Mouse (Mus musculus) fibroblast of lung, adult 2 months (primary cell): ENCODE measurements at regions not wholly inside any gene's neighbourhood (a gene's known extent, or its start where the extent isn't known, plus 50 kb on each side); places are given as distances from the start of the nearest gene placed in this dataset.

Source experiments
- DNase-seq: peaks from one replicate; pipeline ENCODE4 v3.0.0-alpha.2; 2011; ENCODE audit warnings: low read depth

DNA sequence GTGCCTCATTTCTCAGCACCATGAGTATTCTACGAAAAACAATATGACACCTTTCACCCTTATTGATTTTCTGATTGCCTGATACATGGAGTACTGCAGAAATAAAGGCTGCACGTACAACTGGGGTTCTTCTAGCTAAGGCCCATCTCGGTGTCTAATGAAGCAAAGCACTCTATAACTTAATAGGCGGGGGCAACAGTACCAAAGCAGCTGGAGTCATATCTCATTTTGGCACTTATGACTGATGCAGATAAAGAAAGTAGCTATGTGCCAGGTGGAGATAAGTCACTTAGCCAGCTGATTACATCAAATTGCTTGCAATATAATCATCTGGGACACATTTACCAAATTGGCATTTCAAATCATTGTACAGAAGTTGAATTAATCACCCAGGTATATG, 73.0 kb upstream of the Lin7a start:
- no peak for DNase-seq

DNA sequence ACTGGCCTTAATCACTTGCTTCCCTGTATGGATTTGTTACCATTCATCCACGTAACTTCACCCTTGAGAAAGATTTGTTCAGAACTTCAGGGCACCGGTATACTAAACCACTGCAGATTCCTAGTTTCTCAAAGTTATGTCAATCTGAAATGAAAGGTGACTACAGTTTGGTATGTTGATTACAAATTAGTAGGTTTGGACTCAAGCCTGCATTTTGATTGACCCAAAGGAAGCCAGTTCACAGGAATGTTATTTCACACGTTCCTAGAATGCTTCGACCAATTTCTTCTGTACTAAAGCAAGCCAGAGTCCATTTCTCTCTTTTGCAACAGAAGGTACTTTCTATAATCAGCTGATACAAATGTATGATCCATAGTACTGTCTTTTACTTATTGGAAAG, 70.4 kb upstream of the Lin7a start:
- DNase-seq, result no peak

DNA sequence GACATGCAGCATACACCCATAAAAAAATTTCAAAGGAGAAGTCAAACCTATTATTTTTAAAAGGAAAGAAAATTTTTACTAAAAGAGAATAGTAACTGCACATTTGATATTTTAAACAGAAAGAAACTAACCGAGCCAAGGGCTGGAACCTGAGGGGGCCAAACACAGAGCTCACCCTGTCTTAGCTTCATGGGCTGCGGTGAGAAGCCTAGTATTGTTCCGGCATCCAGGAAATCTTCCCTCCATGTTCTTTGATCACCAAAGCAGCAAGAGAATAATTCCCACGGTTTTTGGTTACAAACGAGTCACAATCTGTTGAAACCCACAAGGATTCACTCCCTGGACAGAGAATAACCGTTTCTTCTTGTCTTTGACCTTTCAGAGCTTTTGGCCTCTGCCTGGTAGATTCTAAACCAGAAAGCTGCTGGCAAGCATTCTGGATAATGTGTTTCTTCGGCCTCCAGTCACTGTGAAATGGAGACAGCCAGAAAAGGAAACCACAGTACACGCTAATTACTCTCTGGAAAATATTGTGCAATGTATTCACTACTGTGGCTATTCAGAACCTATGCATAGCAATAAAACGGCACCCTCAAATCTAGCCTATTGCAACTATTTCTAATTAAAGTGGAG, 66.3 kb upstream of the Lin7a start:
- DNase-seq, result peak; percentile 40

DNA sequence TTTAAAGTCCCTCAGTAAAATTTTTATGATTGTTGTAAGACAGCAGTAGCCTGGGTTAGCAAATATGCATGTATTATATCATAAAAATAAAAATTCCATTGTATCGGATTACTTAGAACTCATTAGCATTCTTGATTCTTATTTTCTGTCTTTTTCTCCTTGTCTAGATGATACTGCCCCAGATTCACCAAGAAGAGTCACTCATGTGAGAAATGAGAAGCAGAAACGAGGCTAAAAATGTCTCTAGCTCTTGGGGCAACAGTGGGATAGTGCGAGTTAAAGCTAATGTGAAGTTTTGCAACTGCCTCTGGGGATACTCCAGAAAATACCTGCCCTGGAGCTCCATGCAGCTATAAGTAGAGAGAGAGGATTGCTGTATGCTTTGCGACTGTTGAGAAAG, 61.6 kb upstream of the Lin7a start:
- no peak for DNase-seq

DNA sequence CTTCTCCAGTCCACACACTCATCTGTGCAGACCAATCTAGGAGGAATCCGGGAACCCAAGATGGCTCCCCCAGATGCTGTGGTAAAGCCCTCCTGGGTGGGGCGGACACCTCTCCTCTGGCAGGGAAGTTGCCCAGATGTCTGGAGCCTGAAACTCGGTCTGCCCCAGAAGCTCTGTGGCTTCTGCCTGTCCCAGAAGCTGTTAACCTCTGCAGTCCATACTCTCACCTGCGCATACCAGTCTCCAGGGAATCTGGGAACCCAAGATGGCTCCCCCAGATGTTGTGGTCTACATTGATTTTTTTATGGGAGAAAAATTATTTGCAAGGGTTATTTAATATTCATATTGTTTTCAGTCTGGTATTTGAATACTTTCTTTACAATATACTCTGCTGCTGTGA, 58.4 kb upstream of the Lin7a start:
- no peak for DNase-seq

DNA sequence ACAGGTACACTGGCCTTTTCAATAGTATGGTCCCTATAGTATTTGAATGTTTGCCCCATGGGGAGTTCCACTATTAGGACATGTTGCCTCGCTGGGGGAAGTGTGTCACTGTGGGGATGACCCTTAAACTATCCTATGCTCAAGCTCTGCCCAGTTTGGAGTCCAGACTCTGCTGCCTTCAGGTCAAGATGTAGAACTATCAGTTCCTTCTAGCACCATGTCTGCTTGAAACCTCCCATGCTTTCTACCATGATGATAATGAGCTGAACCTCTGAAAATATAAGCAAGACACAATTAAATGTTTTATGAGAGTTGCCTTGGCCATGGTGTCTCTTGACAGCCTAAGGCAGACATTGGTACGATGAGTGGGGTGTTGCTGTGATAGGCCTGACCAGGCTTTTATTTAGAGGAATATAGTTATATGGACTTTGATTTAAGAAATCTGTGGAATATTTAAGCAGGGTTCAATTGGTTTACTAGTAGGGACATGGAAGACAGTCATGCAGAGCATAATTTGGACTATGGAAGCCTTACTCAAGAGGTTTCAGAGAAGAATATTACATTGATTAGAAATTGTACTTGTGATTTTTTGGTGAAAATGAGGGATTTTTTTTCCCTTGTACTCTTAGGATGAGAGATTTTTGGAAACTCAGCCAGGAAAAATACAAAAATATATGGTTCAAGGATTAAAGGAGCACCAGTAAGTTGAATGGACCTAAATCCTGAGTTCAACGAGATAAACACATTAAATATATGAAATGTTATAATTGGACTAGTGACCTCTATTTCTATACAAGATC, 57.7 kb upstream of the Lin7a start:
- DNase-seq, result no peak

DNA sequence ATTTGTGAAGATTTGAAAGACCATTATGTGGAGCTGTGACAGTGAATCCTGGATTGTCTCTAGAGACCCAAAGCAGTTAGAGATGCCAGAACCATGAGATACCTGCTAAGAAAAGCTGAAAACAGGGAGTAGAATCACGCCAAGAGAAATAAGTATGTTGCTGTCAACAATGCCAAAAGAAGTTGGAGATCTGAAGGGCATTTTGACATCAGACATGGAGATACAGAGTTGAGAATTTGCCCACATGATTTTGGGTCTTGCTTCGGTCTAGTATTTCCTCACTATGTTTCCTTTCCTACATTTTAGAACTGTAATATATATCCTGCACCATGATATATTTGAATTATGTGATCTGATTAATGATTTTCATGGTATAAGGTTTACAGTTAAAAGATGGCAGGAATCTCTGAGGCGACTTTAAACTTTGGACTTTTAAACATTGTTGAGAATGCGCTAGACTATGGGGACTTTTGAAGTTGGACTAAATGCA, 56.7 kb upstream of the Lin7a start:
- DNase-seq, result no peak

DNA sequence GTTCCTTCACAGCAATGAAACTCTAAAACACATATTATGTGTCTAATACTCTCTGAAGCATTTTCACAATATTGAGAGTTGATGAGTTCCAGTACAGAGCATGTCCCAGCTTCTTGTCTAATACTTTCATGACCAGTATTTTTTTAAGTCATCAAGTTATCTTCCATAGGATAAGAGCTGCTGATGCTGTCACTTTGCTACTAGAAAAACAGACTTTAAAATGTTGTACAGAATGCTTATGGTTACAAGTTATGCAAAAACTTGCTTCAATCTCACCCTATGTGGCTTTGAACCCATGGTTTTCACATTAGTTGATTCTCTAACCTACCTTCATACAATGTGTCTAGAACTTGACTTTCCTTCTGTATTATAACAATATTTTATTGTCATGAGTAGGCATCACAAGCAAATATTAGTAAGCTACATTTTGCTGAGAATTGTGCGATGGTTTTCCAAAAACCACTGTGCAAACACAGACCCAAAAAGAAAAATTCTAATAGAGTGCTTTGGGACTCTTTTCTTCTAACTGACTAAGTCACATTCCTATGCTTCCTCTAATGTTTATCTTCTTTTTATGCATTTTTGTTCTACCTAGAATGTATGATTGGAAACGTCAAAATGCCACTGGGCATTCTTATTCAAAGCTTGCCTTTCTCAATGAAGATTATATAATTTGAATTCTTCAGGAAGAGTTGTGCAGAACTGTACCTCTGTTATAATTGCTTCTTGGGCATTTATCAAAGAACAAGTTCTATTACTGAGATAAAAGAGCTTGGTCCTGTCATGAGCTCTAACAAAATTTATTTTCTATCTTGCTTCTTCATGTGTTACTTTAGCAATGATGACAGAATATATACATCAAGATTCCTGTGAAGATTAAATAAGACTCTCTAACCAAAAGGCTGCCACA, 55.6 kb upstream of the Lin7a start:
- DNase-seq, result no peak

DNA sequence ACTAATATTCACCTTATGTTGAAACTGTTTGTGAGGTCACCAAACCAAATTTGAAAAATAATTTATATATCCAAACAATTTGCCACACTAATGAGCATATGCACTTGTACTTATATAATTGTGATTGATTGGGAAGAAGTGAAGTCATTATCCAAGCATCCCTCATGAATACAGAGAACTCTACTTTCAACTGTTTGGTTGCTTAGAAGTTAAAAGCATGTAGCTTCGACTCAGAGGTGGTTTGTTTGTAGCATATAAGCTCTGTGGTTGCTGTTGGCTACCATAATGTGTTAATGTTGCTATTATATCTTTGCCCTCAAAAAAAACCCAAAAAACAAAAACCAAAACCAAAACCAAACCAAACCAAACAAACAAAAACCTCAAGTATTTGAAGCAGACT, 54.7 kb upstream of the Lin7a start:
- no peak for DNase-seq

DNA sequence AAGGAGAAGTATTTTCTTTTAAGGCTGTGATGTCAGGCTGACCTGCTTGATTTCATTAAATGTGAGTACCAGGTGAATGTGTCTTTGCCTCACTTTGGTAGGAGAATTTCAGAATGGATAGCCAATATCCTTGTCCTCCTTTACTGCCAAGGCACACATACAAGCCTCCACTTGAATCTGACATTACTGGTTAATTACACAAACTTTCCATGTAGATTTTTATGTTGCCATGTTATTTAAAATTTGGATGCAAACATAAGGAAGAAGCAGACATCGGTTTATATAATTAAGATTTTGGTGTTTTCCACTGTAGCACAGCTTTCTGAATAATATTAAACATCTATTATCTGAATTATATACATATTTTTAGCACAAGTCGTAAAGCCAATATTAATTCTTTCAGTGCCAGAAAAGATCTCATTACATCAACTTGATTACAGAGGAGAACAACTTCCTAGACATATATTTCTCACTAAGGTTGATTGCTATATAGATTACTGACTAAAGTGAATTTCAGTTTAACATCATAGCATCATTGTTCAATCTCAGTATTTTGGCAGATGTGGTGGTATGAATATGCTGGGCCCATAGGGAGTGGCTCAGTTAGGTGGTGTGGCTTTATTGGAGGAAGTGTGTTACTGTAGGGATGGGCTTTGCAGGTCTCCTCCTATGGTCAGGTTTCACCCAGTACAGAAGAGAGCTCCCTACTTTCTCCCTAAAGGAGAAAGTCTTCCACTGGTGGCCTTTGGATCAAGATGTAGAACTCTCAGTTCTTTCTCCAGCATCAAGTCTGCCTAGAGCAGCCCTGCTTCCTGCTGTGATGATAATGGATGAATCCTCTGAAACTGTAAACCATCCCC, 53.9 kb upstream of the Lin7a start:
- no peak for DNase-seq

DNA sequence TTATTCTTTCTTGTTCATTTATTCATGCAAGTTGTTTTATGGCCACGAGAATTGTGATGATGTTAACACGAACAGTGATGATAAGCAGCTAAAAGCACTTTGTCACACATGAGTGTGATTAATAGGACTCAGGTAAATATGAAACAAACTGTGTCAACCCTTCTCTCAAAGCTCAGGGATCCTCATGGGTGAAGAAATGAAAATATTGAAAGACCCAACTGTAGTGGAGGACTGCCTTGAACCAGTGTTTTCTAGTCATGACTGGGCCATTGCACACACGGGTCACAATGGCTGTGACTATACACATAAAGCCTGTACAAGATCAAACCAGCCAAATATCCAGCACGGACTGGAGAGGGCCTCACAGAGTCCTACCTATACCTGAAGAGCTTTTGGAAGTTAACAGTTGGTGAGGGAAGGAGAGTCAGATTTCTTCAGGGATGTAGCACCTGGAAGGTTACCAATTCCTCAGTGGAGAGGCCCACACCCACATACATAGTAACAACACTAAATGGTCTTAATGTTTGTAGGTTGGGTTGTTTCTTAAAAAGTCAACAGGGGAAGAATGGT, 52.5 kb upstream of the Lin7a start:
- DNase-seq, result no peak

DNA sequence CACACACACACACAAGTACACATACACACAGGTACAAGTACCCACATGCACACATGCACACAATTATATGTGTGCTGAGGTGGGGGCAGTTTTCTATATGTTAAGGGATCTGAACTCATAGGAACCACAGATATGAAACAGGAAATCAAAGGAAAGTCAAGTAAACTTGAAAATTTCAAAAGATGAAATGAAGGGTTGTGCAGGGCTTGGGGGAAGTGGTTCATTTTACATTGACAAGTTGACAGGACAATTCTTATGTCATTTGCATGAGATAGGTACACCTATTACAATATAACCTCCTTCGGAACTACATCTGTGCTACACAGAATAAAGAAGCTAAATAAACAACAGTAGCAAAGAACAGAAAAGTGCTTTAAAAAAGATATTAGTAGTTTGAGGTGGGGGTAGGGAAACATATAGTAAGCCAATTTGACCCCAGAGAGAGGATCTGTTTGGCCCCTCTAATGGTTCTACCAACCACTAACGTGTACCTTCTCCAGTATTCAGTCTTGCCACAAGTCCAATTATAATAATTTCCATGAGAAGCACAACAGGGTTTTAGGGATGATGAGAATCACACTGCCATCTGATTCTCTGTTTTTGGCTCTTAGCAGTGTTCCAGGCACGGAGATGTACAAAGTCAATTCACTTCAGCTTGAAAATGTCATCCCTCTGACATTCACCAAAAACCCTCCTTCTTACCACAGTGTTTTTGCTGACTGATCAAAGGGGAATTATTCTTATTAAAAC, 51.7 kb upstream of the Lin7a start:
- DNase-seq, result no peak

DNA sequence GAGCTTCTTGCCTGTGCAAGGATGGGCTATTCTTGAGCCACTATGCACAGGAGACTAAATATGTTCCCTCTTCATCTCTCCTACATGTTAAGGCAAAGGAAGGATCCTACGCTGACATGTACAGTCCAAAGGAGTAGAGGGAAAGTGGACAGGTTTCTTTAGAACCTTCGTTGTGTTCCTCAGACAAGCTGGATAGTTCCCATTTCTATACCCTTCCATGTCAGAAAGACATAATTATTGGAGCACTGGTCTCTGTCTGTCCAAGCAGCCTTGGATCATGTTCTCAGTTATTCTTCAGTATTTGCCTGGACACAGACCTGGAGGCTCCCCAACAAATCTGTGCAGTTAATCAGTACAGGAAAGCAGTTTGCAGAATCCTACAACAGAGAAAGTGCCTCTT, 51.0 kb upstream of the Lin7a start:
- no peak for DNase-seq

DNA sequence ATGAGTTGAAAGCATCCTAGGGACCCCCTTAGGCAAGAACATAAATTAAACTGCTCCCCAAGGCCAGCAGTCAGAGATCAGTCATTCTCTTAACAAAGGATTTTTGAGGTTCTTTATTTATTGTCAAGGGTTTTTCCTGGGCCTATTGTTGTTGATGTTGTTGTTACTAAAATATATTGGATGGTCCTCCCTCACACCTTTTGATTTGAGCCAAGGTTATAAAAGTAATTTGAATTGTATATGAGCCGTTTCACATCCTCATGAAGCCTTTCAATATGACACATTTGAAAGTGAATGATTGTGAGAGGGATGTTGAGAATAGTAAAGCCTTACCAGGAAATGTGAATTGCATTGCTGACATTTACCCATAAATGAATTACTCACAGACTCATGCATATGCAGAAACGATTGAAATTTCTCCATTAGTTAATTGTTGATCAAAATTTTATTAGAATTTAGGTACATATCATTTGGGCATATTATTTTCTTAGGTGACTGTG, 50.3 kb upstream of the Lin7a start:
- no peak for DNase-seq
